Mouse (Mus musculus): ENCODE data around the gene March6. TPM values are rescaled to one million over a fixed set of nuclear protein-coding genes. Genes with fewer than 3 reads are reported as not detected.

March6 gene
- total and polyA plus RNA-seq, 2 experiments: 22.6 to 77.0 TPM

GRCm38 (mm10) chr15:31502996-31503395 lies 27.9 kb downstream of the March6 start:
- Histone ChIP-seq H3K4me1 (ENCODE audit: control insufficient read depth, insufficient read depth, low read length) (no peaks in the 10 kb centered on the region), H3K4me3 (ENCODE audit: insufficient read depth, low read depth, low read length) (no peak overlapping the region), H3K79me2 (ENCODE audit: control insufficient read depth, insufficient read depth, low read length) (peaks cover 14% of the 10 kb centered on the region; the same call in 1 of the 2 replicates), H3K9ac (ENCODE audit: low read depth, low read length) (no peak overlapping the region), H3K27ac (replicated peaks; ENCODE audit: insufficient read depth, low read depth, low read length) (no peak overlapping the region), H3K36me3 (ENCODE audit: control insufficient read depth, insufficient read depth, low read length) (peaks cover 38% of the 10 kb centered on the region), H3K27me3 (ENCODE audit: control insufficient read depth, insufficient read depth, low read length) (no peaks in the 10 kb centered on the region)
- WGBS: 92% methylated on average over 4 of the region's 4 CpGs
- TF ChIP-seq CTCF (IDR thresholded peaks at IDR 0.05; ENCODE audit: low read depth, low read length): no peak
- no peak for TF ChIP-seq POLR2A (IDR thresholded peaks at IDR 0.05; ENCODE audit: extremely low read depth, insufficient read depth, low read length)
- no peak for DNase-seq (ENCODE audit: extremely low read depth, low read depth, low spot score)

GRCm38 (mm10) chr15:31502313-31502712 lies 28.5 kb downstream of the March6 start:
- TF ChIP-seq CTCF (IDR thresholded peaks at IDR 0.05; ENCODE audit: low read depth, low read length) (no peak), POLR2A (IDR thresholded peaks at IDR 0.05; ENCODE audit: extremely low read depth, insufficient read depth, low read length) (no peak)
- 96% methylated on average over 1 of the region's 1 CpGs for WGBS
- no peak overlapping the region for H3K4me3 ChIP-seq (ENCODE audit: insufficient read depth, low read depth, low read length)

GRCm38 (mm10) chr15:31494803-31495202 lies 36.0 kb downstream of the March6 start:
- peaks cover 2% of the 10 kb centered on the region; the same call in 1 of the 2 replicates for H3K79me2 ChIP-seq (ENCODE audit: control insufficient read depth, insufficient read depth, low read length)
- H3K36me3 ChIP-seq (ENCODE audit: control insufficient read depth, insufficient read depth, low read length): peaks cover 58% of the 10 kb centered on the region
- no peak overlapping the region for H3K4me3 ChIP-seq (ENCODE audit: insufficient read depth, low read depth, low read length)
- DNase-seq (ENCODE audit: extremely low read depth, low read depth, low spot score): no peak
- H3K27ac ChIP-seq (replicated peaks; ENCODE audit: insufficient read depth, low read depth, low read length): no peak overlapping the region
- H3K4me1 ChIP-seq (ENCODE audit: control insufficient read depth, insufficient read depth, low read length): no peaks in the 10 kb centered on the region
- TF ChIP-seq CTCF (IDR thresholded peaks at IDR 0.05; ENCODE audit: low read depth, low read length) (no peak), POLR2A (IDR thresholded peaks at IDR 0.05; ENCODE audit: extremely low read depth, insufficient read depth, low read length) (no peak)
- 93% methylated on average over 9 of the region's 9 CpGs for WGBS
- no peak overlapping the region for H3K9ac ChIP-seq (ENCODE audit: low read depth, low read length)
- no peaks in the 10 kb centered on the region for H3K27me3 ChIP-seq (ENCODE audit: control insufficient read depth, insufficient read depth, low read length)

More at GRCm38 (mm10) chr15:31502313-31502712, 28.5 kb downstream of the March6 start:
- Histone ChIP-seq H3K36me3 (ENCODE audit: control insufficient read depth, insufficient read depth, low read length) (peaks cover 43% of the 10 kb centered on the region), H3K27me3 (ENCODE audit: control insufficient read depth, insufficient read depth, low read length) (no peaks in the 10 kb centered on the region), H3K4me1 (ENCODE audit: control insufficient read depth, insufficient read depth, low read length) (no peaks in the 10 kb centered on the region), H3K9ac (ENCODE audit: low read depth, low read length) (no peak overlapping the region), H3K79me2 (ENCODE audit: control insufficient read depth, insufficient read depth, low read length) (peaks cover 14% of the 10 kb centered on the region; the same call in 1 of the 2 replicates), H3K27ac (replicated peaks; ENCODE audit: insufficient read depth, low read depth, low read length) (no peak overlapping the region)
- DNase-seq (ENCODE audit: extremely low read depth, low read depth, low spot score): no peak

GRCm38 (mm10) chr15:31494310-31494709 lies 36.5 kb downstream of the March6 start:
- peaks cover 60% of the 10 kb centered on the region for H3K36me3 ChIP-seq (ENCODE audit: control insufficient read depth, insufficient read depth, low read length)

GRCm38 (mm10) chr15:31487407-31487806 lies 43.4 kb downstream of the March6 start:
- H3K27ac ChIP-seq (replicated peaks; ENCODE audit: insufficient read depth, low read depth, low read length): no peak overlapping the region
- no peaks in the 10 kb centered on the region; the same call in 1 of the 2 replicates for H3K79me2 ChIP-seq (ENCODE audit: control insufficient read depth, insufficient read depth, low read length)
- no peak for DNase-seq (ENCODE audit: extremely low read depth, low read depth, low spot score)
- peaks cover 65% of the 10 kb centered on the region for H3K36me3 ChIP-seq (ENCODE audit: control insufficient read depth, insufficient read depth, low read length)
- no peak overlapping the region for H3K4me3 ChIP-seq (ENCODE audit: insufficient read depth, low read depth, low read length)
- no peaks in the 10 kb centered on the region for H3K4me1 ChIP-seq (ENCODE audit: control insufficient read depth, insufficient read depth, low read length)
- H3K27me3 ChIP-seq (ENCODE audit: control insufficient read depth, insufficient read depth, low read length): no peaks in the 10 kb centered on the region
- TF ChIP-seq CTCF (IDR thresholded peaks at IDR 0.05; ENCODE audit: low read depth, low read length) (no peak), POLR2A (IDR thresholded peaks at IDR 0.05; ENCODE audit: extremely low read depth, insufficient read depth, low read length) (no peak)
- WGBS: 94% methylated on average over 2 of the region's 2 CpGs
- H3K9ac ChIP-seq (ENCODE audit: low read depth, low read length): no peak overlapping the region

More at GRCm38 (mm10) chr15:31494310-31494709, 36.5 kb downstream of the March6 start:
- Histone ChIP-seq H3K79me2 (ENCODE audit: control insufficient read depth, insufficient read depth, low read length) (no peaks in the 10 kb centered on the region; the same call in 1 of the 2 replicates), H3K27ac (replicated peaks; ENCODE audit: insufficient read depth, low read depth, low read length) (no peak overlapping the region), H3K9ac (ENCODE audit: low read depth, low read length) (no peak overlapping the region), H3K4me1 (ENCODE audit: control insufficient read depth, insufficient read depth, low read length) (no peaks in the 10 kb centered on the region), H3K27me3 (ENCODE audit: control insufficient read depth, insufficient read depth, low read length) (no peaks in the 10 kb centered on the region), H3K4me3 (ENCODE audit: insufficient read depth, low read depth, low read length) (no peak overlapping the region)
- no peak for DNase-seq (ENCODE audit: extremely low read depth, low read depth, low spot score)
- TF ChIP-seq CTCF (IDR thresholded peaks at IDR 0.05; ENCODE audit: low read depth, low read length): no peak
- no peak for TF ChIP-seq POLR2A (IDR thresholded peaks at IDR 0.05; ENCODE audit: extremely low read depth, insufficient read depth, low read length)
- WGBS: 84% methylated on average over 3 of the region's 3 CpGs

GRCm38 (mm10) chr15:31476678-31477077 lies 54.2 kb downstream of the March6 start:
- no peak for DNase-seq (ENCODE audit: extremely low read depth, low read depth, low spot score)
- TF ChIP-seq CTCF (IDR thresholded peaks at IDR 0.05; ENCODE audit: low read depth, low read length) (no peak), POLR2A (IDR thresholded peaks at IDR 0.05; ENCODE audit: extremely low read depth, insufficient read depth, low read length) (no peak)
- Histone ChIP-seq H3K36me3 (ENCODE audit: control insufficient read depth, insufficient read depth, low read length) (peaks cover 63% of the 10 kb centered on the region), H3K9ac (ENCODE audit: low read depth, low read length) (no peak overlapping the region), H3K4me3 (ENCODE audit: insufficient read depth, low read depth, low read length) (no peak overlapping the region), H3K79me2 (ENCODE audit: control insufficient read depth, insufficient read depth, low read length) (no peaks in the 10 kb centered on the region), H3K27ac (replicated peaks; ENCODE audit: insufficient read depth, low read depth, low read length) (no peak overlapping the region), H3K4me1 (ENCODE audit: control insufficient read depth, insufficient read depth, low read length) (no peaks in the 10 kb centered on the region), H3K27me3 (ENCODE audit: control insufficient read depth, insufficient read depth, low read length) (no peaks in the 10 kb centered on the region)
- WGBS: 94% methylated on average over 1 of the region's 1 CpGs

Data from liver, adult 2 months (tissue).